Mouse (Mus musculus) stomach, embryonic 16.5 days (tissue): ENCODE data around the gene Sema3d. TPM values are rescaled to one million over a fixed set of nuclear protein-coding genes. Genes with fewer than 3 reads are reported as not detected.
A peak's percentile ranks its signal among the peaks of the same experiment; 100 is the strongest.

Experiments
- ATAC-seq: fragments of 200-750 bp; cut with Nextera tagmentation; 2 replicates; pipeline ENCODE4 v1.8.0; 2017; ENCODE audit warnings: moderate number of reproducible peaks, moderate TSS enrichment; ENCODE audit not compliant: insufficient read depth, low FRiP score
- H3K27ac ChIP-seq: fragments of 300-500 bp; sonication (generic); 2 replicates; pipeline ENCODE4 v1.5.1; 2014; ENCODE audit warnings: low read length
- H3K27me3 ChIP-seq: fragments of 300-500 bp; sonication (generic); 2 replicates; pipeline ENCODE4 v1.6.1; 2014; ENCODE audit warnings: low read length, control low read depth, mixed read lengths; ENCODE audit not compliant: control insufficient read depth, insufficient read depth
- H3K36me3 ChIP-seq: fragments of 300-500 bp; sonication (generic); 2 replicates; pipeline ENCODE4 v1.6.1; 2014; ENCODE audit warnings: low read length; ENCODE audit not compliant: control insufficient read depth, insufficient read depth
- H3K4me1 ChIP-seq: fragments of 300-500 bp; sonication (generic); 2 replicates; pipeline ENCODE4 v1.6.1; 2014; ENCODE audit warnings: low read length, control low read depth, mixed read lengths; ENCODE audit not compliant: control insufficient read depth, insufficient read depth
- H3K4me2 ChIP-seq: fragments of 300-500 bp; sonication (generic); 2 replicates; pipeline ENCODE4 v1.6.1; 2014; ENCODE audit warnings: low read depth, low read length, mixed read lengths
- H3K4me3 ChIP-seq: fragments of 300-500 bp; sonication (generic); replicated peaks from 2 replicates; pipeline ENCODE4 v1.5.1; 2014; ENCODE audit warnings: mild to moderate bottlenecking, low read length
- H3K9ac ChIP-seq: fragments of 300-500 bp; sonication (generic); 2 replicates; pipeline ENCODE4 v1.6.1; 2014; ENCODE audit warnings: low read length
- H3K9me3 ChIP-seq: fragments of 300-500 bp; sonication (generic); replicated peaks from 2 replicates; pipeline ENCODE4 v1.6.1; 2016; ENCODE audit warnings: low read length, control low read depth; ENCODE audit not compliant: control insufficient read depth
- WGBS: fragments of 180-500 bp; shearing (Covaris S2); extraction: QIAGEN DNeasy Blood & Tissue Kit; methylation state at CpG from one replicate; pipeline ENCODE4 v1.1.7; 2014; 5-methylcytosine and 5-hydroxymethylcytosine counted together
- polyA plus RNA-seq: library from polyadenylated mRNA; unstranded; fragments of >200 nt; fragmentation: Nextera tagmentation; extraction: Ambion mirVana; gene quantifications from 2 replicates; pipeline ENCODE4 v1.2.1, GENCODE M21; 2015

Gene Sema3d
- 16.0 and 19.4 TPM in 2 replicates for polyA plus RNA-seq

DNA sequence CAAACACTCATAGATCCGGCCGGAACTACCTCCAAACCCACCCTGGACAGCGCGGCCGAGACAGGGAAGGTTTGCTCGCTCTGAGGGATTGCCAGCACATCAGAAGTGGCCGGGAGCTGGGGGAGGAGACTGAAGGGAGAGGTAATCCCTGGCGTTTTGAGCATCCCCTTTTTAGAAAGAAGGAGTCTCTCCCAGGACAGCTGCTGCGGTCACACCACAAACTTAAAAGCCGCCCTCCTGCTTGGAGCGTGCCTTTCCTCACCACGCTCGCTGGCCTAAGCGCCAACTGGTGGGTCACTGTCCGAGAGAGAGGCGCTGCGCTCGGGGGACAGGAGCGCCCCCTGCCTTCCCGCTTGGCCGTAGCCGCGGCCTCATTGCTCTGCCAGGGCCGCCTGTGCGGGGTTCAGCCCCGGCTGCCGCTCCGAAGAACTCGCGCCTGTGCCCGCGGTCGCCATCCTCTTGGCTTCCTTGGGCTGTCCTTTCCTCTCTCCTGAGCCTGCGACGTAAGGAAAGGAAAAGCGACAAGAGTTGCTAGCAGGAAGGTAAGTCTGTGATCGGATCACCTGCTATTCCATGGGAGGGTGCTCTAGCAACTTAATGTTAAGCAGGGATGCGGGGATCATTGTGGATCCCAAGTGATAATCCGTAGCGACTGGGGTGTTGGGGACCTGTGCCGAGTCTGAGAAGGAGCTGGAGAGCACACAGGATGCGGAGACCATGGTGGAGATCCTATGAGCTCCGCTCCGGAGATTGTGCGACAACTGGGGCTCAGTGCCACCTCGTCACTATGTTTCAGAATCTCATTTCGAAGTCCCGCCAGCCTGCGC lies at the start of gene Sema3d:
Gene Sema3d (plus strand): TSS at position 253 of the 827 bp plus-strand sequence.
- WGBS: under 1% methylated on average over 49 of the region's 49 CpGs
- ATAC-seq: peak; percentile 94
- H3K27ac ChIP-seq: no peak within 1 kb of the TSS; the same call in 1 of the 2 replicates

DNA sequence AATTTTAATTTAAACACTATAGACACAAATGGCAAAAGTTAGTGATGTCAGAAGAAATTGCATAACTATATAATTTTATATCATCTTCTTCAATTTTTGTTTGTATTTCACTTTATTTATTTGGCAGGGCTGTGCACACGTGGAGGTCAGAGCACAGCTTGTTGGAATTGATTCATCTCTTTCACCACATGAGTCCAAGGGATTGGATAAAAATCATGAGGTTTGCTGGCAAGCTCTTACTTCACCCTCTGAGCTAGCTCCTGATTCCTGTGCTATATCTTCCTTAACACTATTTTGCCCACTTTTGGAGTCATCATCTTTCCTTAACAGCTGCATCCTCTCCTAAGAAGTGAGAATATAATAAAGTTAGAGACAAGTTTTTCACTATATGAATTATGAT lies 5.9 kb upstream of the Sema3d start:
- Histone ChIP-seq H3K4me3 (no peak overlapping the region), H3K27ac (no peak overlapping the region), H3K36me3 (no peaks in the 10 kb centered on the region), H3K4me2 (no peak overlapping the region), H3K4me1 (no peaks in the 10 kb centered on the region), H3K9ac (no peak overlapping the region), H3K9me3 (no peaks in the 10 kb centered on the region), H3K27me3 (no peaks in the 10 kb centered on the region)
- WGBS: 45% methylated on average over 1 of the region's 1 CpGs
- no peak for ATAC-seq

More for the DNA sequence above, at the start of gene Sema3d:
- H3K4me2 ChIP-seq: peak within 1 kb of the TSS; percentile 90
- no peaks in the 10 kb centered on the region for H3K9me3 ChIP-seq
- no peaks in the 10 kb centered on the region for H3K36me3 ChIP-seq
- no peaks in the 10 kb centered on the region for H3K27me3 ChIP-seq
- H3K4me3 ChIP-seq: peak within 1 kb of the TSS; percentile 68
- H3K9ac ChIP-seq: peak within 1 kb of the TSS; percentile 75
- H3K4me1 ChIP-seq: peaks cover 4% of the 10 kb centered on the region; the same call in 1 of the 2 replicates

DNA sequence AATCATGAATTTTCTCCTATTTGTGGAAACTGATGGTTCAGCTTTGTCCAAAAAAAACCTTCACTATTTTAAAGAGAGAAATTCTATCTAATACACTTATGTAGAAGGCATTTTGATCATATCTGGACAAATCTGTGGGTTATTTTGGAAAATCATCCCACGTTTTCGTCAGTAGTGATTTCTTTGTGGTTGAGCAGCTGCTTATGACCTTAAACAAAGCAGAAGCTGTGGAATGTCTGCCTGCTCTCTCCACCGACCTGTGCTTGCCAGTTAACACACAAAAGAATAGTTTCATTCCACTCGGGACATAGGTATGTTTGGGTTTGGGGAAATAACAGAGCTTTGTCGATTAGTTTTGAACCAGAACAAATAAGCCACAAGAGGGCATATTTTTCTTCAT lies 4.3 kb upstream of the Sema3d start:
- no peaks in the 10 kb centered on the region for H3K36me3 ChIP-seq
- no peak overlapping the region for H3K4me3 ChIP-seq
- ATAC-seq: no peak
- H3K4me2 ChIP-seq: no peak overlapping the region
- H3K9ac ChIP-seq: no peak overlapping the region
- peaks cover 4% of the 10 kb centered on the region; the same call in 1 of the 2 replicates for H3K4me1 ChIP-seq
- WGBS: 20% methylated on average over 5 of the region's 5 CpGs
- no peaks in the 10 kb centered on the region for H3K27me3 ChIP-seq
- no peak overlapping the region for H3K27ac ChIP-seq
- no peaks in the 10 kb centered on the region for H3K9me3 ChIP-seq

DNA sequence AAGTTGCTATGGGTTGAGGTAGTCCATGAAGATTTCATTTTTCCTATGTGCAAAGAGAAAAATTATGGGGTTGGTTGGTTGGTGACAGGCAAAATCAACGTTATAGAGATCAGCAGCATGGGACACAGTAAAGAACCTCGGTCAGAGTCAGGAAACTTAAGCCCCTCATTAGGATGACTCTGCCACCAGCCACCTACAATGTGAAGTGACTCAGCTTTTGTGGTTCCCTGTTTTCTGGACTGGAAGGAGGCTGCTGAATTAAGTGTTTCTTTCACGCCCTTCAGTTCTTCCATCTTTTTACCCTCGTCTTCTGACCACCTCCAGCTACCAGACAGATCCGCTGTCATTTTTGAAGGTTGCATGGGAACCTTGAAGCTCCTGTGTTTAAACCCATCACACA lies 1.2 kb upstream of the Sema3d start:
- 83% methylated on average over 5 of the region's 5 CpGs for WGBS
- H3K4me2 ChIP-seq: no peak overlapping the region

DNA sequence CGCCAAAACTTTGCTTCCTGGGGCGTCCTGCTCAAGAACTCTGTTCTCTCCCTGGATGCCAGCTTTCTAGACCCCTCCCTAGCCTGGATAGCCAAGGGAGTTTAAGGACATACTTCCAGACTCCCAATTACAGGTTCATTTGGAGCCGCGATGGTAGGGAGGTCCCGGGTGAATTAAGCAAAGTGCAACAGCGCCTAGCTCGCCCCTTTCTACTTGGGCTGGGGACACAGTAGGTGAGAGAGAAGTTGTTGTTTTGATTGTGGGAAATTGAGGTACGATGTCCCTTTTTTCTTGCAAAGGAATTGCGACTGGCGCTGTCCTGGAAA lies 738 bp downstream of the Sema3d start:
- H3K27me3 ChIP-seq: no peaks in the 10 kb centered on the region
- no peak overlapping the region for H3K27ac ChIP-seq
- peak overlapping the region; percentile 68 for H3K4me3 ChIP-seq
- no peaks in the 10 kb centered on the region for H3K36me3 ChIP-seq
- H3K4me2 ChIP-seq: peak overlapping the region; percentile 90
- 0% methylated on average over 10 of the region's 10 CpGs for WGBS
- no peak for ATAC-seq
- peaks cover 4% of the 10 kb centered on the region; the same call in 1 of the 2 replicates for H3K4me1 ChIP-seq
- H3K9me3 ChIP-seq: no peaks in the 10 kb centered on the region
- peak overlapping the region; percentile 75 for H3K9ac ChIP-seq

More for the DNA sequence above, 1.2 kb upstream of the Sema3d start:
- no peaks in the 10 kb centered on the region for H3K9me3 ChIP-seq
- no peak overlapping the region for H3K9ac ChIP-seq
- H3K36me3 ChIP-seq: no peaks in the 10 kb centered on the region
- peaks cover 4% of the 10 kb centered on the region; the same call in 1 of the 2 replicates for H3K4me1 ChIP-seq
- H3K27me3 ChIP-seq: no peaks in the 10 kb centered on the region
- no peak overlapping the region for H3K4me3 ChIP-seq
- ATAC-seq: no peak
- H3K27ac ChIP-seq: no peak overlapping the region

DNA sequence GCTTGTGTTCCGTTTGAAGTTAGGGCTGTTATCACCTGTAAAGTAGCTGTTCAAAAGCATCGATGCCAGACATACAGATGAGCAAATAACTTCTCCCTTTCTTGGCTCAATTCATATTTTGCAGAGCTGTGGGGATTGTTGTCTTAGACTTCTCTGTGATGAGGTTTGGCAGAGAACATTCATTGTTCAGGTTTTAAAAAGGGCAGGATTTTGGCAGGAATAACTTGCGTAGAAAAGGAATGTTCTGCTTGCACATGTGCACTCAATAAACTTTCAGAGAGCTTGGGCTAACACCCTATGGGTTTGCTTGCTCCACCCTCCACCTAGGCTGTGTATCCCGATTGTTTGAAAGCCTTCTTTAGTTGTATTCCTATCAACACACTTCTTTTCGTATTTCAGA lies 9.5 kb downstream of the Sema3d start:
- H3K9me3 ChIP-seq: no peaks in the 10 kb centered on the region

DNA sequence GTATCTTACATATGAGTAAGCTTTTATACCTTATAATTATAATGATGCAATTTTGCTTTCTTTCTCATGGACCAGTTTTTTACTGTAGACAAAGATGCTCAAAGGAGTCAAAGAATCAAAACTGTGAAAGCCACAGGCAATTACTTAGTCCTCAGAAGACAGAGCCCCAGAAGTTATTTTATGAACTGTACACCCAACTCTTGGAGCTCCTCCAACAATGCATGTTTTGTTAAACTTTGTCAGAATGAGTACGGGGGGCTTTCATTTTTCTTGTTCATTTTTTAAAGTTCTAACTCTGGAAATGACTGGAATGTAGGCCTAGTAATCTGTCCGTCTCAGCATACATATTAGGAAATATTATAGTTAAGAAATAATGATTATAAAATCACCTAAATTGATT lies 16.1 kb downstream of the Sema3d start:
- H3K36me3 ChIP-seq: no peaks in the 10 kb centered on the region
- no peak overlapping the region for H3K9ac ChIP-seq
- H3K27me3 ChIP-seq: no peaks in the 10 kb centered on the region
- H3K4me3 ChIP-seq: no peak overlapping the region
- WGBS: 51% methylated on average over 2 of the region's 2 CpGs
- no peak overlapping the region for H3K27ac ChIP-seq
- no peak for ATAC-seq
- H3K4me2 ChIP-seq: no peak overlapping the region
- H3K9me3 ChIP-seq: no peaks in the 10 kb centered on the region
- no peaks in the 10 kb centered on the region for H3K4me1 ChIP-seq

More for the DNA sequence above, 9.5 kb downstream of the Sema3d start:
- no peaks in the 10 kb centered on the region for H3K27me3 ChIP-seq
- no peaks in the 10 kb centered on the region for H3K36me3 ChIP-seq
- WGBS: 76% methylated on average over 5 of the region's 5 CpGs
- H3K4me3 ChIP-seq: no peak overlapping the region
- H3K4me2 ChIP-seq: no peak overlapping the region
- no peak overlapping the region for H3K27ac ChIP-seq
- no peak for ATAC-seq
- H3K9ac ChIP-seq: no peak overlapping the region
- H3K4me1 ChIP-seq: no peaks in the 10 kb centered on the region

DNA sequence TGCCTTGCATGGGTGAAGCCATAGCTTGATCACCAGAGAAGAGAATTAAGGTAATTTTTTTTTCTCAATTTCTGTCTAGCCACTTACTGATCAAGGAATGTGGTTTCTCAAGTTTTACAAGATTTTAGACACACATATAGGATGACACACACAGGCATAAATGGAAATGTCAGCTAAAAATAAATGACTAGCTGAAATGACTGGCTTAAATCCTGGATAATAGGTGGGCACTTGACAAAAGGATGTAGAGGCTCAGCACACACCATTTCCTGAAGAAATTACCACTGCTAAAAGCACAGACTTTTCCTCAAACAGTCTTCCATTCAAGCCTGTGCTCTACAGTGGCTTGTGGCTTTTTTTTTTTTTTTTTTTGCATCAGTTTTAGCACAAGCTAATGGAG lies 21.0 kb downstream of the Sema3d start:
- Histone ChIP-seq H3K27me3 (no peaks in the 10 kb centered on the region), H3K4me3 (no peak overlapping the region), H3K4me2 (no peak overlapping the region), H3K4me1 (no peaks in the 10 kb centered on the region), H3K9ac (no peak overlapping the region), H3K27ac (no peak overlapping the region), H3K9me3 (no peaks in the 10 kb centered on the region), H3K36me3 (no peaks in the 10 kb centered on the region)
- ATAC-seq: no peak

DNA sequence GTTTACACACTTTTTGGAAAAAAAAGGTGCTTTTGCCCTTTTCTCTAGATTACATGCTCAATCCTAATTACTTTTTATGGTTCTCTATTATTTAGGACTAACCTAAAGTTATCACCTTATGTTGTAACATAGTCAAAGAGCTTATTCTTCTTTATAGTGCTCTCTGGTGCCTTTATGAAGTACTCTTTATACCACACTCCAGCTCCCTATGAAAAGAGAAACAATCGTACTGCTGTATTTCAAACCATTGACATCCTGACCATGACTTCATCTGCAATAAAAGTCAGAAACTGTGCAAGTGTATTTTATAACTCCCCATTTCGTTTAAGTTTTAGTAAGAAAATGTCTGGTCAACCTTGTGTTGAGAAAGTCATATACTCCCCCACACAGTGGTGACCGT lies 29.4 kb downstream of the Sema3d start:
- no peak overlapping the region for H3K27ac ChIP-seq
- ATAC-seq: no peak
- H3K27me3 ChIP-seq: no peaks in the 10 kb centered on the region
- no peaks in the 10 kb centered on the region for H3K9me3 ChIP-seq
- H3K4me3 ChIP-seq: no peak overlapping the region
- H3K36me3 ChIP-seq: no peaks in the 10 kb centered on the region
- H3K4me2 ChIP-seq: no peak overlapping the region
- no peaks in the 10 kb centered on the region for H3K4me1 ChIP-seq
- H3K9ac ChIP-seq: no peak overlapping the region
- 79% methylated on average over 3 of the region's 3 CpGs for WGBS
